Mouse (Mus musculus) megakaryocyte, embryonic 14.5 days (primary cell): ENCODE results near the gene Apob.

ENCODE experiments used
- FLI1 ChIP-seq: IDR thresholded peaks from 2 replicates; pipeline ENCODE4 v1.6.1; 2012; ENCODE audit warnings: low read length, inconsistent platforms, mixed read lengths
- GATA1 ChIP-seq: IDR thresholded peaks from 3 replicates; pipeline ENCODE4 v1.6.1; 2012; ENCODE audit warnings: mixed read lengths, low read length, inconsistent platforms, borderline replicate concordance

DNA sequence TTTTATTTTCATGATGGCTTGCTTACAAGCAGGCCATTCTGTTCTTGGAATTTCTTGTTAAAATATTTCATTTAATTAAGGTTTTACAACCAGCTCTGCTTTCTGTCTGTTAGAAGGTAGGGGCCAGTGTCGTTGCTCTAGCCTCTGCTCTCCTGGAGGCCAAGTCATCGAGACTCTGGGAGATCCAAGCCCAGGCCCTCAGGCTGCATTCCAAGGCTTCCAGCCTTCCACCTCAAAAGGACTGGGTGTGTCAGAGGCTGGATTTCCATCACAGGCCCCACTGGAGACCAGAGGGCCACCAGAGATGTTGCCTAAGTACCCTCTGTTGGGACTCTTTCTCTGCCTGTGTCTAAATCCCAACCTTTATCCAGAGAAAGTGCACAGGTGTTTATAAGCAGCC lies 52.6 kb downstream of the Apob start:
- no peak for TF ChIP-seq GATA1
- TF ChIP-seq FLI1, result no peak
